Mouse (Mus musculus): ENCODE measurements at regions not wholly inside any gene's neighbourhood (a gene's known extent, or its start where the extent isn't known, plus 50 kb on each side); places are given as distances from the start of the nearest gene placed in this dataset. TPM values are rescaled to one million over a fixed set of nuclear protein-coding genes. Genes with fewer than 3 reads are reported as not detected.

MicroRNAs encoded in the stretch of these regions (microRNA counts, 519-probe panel; counts per million panel counts)
- microRNA mmu-miR-2136: 31.2 counts per million

Small RNA genes in the stretch of these regions (microRNA-seq; reads per million reads assigned to microRNA genes)
- gene Mir2136 (ENCODE audit: insufficient number of aligned reads): not detected

Data from forebrain, embryonic 11.5 days (tissue).